Mouse (Mus musculus) embryonic facial prominence, embryonic 15.5 days (tissue): ENCODE results near the gene Cetn3. TPM values are rescaled to one million over a fixed set of nuclear protein-coding genes. Genes with fewer than 3 reads are reported as not detected.

Experiments
- ATAC-seq: fragments of 200-750 bp; cut with Nextera tagmentation; 2 replicates; pipeline ENCODE4 v1.8.0; 2017; ENCODE audit warnings: low read depth, moderate TSS enrichment; ENCODE audit not compliant: insufficient number of reproducible peaks, low FRiP score, low TSS enrichment
- H3K27ac ChIP-seq: fragments of 300-500 bp; sonication (generic); replicated peaks from 2 replicates; pipeline ENCODE4 v1.5.1; 2015; ENCODE audit warnings: mild to moderate bottlenecking, inconsistent platforms
- H3K27me3 ChIP-seq: fragments of 300-500 bp; sonication (generic); 2 replicates; pipeline ENCODE4 v1.6.1; 2015; ENCODE audit warnings: inconsistent platforms
- H3K36me3 ChIP-seq: fragments of 300-500 bp; sonication (generic); 2 replicates; pipeline ENCODE4 v1.6.1; 2015; ENCODE audit warnings: mild to moderate bottlenecking, inconsistent platforms
- H3K4me1 ChIP-seq: fragments of 300-500 bp; sonication (generic); 2 replicates; pipeline ENCODE4 v1.6.1; 2015; ENCODE audit warnings: inconsistent platforms
- H3K4me2 ChIP-seq: fragments of 300-500 bp; sonication (generic); replicated peaks from 2 replicates; pipeline ENCODE4 v1.6.1; 2015; ENCODE audit warnings: mild to moderate bottlenecking, inconsistent platforms
- H3K4me3 ChIP-seq: fragments of 300-500 bp; sonication (generic); replicated peaks from 2 replicates; pipeline ENCODE4 v1.5.1; 2015; ENCODE audit warnings: mild to moderate bottlenecking, inconsistent platforms
- H3K9ac ChIP-seq: fragments of 300-500 bp; sonication (generic); 2 replicates; pipeline ENCODE4 v1.6.1; 2015; ENCODE audit warnings: inconsistent platforms
- H3K9me3 ChIP-seq: fragments of 300-500 bp; sonication (generic); replicated peaks from 2 replicates; pipeline ENCODE4 v1.6.1; 2016; ENCODE audit warnings: inconsistent platforms
- WGBS: fragments of 180-500 bp; shearing (Covaris S2); methylation state at CpG from one replicate; pipeline ENCODE4 v1.1.7; 2015; 5-methylcytosine and 5-hydroxymethylcytosine counted together
- polyA plus RNA-seq: library from polyadenylated mRNA; unstranded; fragments of >200 nt; fragmentation: Nextera tagmentation; extraction: Ambion mirVana; gene quantifications from 2 replicates; pipeline ENCODE4 v1.2.1, GENCODE M21; 2015

The Cetn3 gene
- 200 and 205 TPM in 2 replicates for polyA plus RNA-seq

- Histone ChIP-seq H3K4me3 (peak within 1 kb of the TSS; percentile 80), H3K4me2 (peak within 1 kb of the TSS; percentile 63), H3K9ac (peak within 1 kb of the TSS; percentile 77), H3K27ac (peak within 1 kb of the TSS; percentile 100), H3K36me3 (peaks cover 7% of the 10 kb centered on the region), H3K4me1 (peaks cover 16% of the 10 kb centered on the region; the same call in 1 of the 2 replicates), H3K27me3 (no peaks in the 10 kb centered on the region), H3K9me3 (no peaks in the 10 kb centered on the region)
- WGBS, result under 1% methylated on average over 29 of the region's 29 CpGs
- peak; percentile 89 for ATAC-seq
Observed at GRCm38 (mm10) chr13:81782971-81783404, at the start of gene Cetn3. Gene Cetn3 (plus strand): TSS chr13:81783077.

- no peak for ATAC-seq
- H3K4me1 ChIP-seq, result no peaks in the 10 kb centered on the region
- H3K27ac ChIP-seq, result no peak overlapping the region
- 90% methylated on average over 5 of the region's 5 CpGs for WGBS
- no peak overlapping the region for H3K4me2 ChIP-seq
- no peaks in the 10 kb centered on the region for H3K27me3 ChIP-seq
- no peaks in the 10 kb centered on the region for H3K36me3 ChIP-seq
- no peak overlapping the region for H3K4me3 ChIP-seq
- no peaks in the 10 kb centered on the region for H3K9me3 ChIP-seq
- no peak overlapping the region for H3K9ac ChIP-seq
Observed at GRCm38 (mm10) chr13:81736606-81737005, 46.3 kb upstream of the Cetn3 start.

DNA sequence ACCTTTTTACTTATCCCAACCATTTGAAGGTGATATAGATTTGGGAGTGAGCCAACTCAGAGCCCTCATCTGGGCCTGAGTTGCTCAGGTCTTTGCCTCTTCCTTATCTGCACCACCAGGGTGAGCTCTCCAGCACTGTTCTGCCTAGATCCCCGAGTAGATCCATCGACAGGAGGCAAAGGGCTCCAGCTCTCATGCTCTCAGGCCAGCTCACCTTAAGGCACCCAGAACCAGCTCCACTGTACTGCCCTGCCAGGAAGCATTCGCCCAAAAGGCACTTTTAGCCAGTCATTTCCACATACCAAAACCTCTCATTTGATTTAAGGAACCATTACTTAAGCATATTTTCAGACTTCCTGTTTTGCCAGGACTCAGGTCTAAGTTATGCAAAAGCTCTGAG lies 42.0 kb upstream of the Cetn3 start:
- Histone ChIP-seq H3K9me3 (no peaks in the 10 kb centered on the region), H3K36me3 (no peaks in the 10 kb centered on the region), H3K27ac (no peak overlapping the region), H3K4me1 (no peaks in the 10 kb centered on the region), H3K9ac (no peak overlapping the region), H3K27me3 (no peaks in the 10 kb centered on the region), H3K4me3 (no peak overlapping the region), H3K4me2 (no peak overlapping the region)
- no peak for ATAC-seq
- WGBS, result 46% methylated on average over 3 of the region's 3 CpGs

GRCm38 (mm10) chr13:81743391-81744091 lies 39.3 kb upstream of the Cetn3 start:
- no peak for ATAC-seq
- WGBS, result 40% methylated on average over 10 of the region's 10 CpGs
- Histone ChIP-seq H3K27me3 (no peaks in the 10 kb centered on the region), H3K36me3 (no peaks in the 10 kb centered on the region), H3K27ac (no peak overlapping the region), H3K9me3 (no peaks in the 10 kb centered on the region), H3K4me1 (no peaks in the 10 kb centered on the region), H3K9ac (no peak overlapping the region), H3K4me2 (no peak overlapping the region), H3K4me3 (no peak overlapping the region)

DNA sequence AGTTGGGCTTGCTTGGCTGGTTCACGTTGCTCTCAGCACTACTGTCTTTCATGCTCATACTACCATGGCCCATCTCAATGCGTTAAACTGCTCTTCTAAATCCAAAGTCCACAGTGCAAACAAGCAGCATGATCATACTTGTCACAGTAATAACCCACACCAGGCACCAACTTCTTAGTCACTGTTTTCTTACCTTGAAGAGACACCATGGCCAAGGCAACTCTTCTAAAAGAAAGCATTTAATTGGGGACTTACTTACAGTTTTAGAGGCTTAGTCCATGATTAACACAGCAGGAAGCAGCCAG lies 38.8 kb upstream of the Cetn3 start:
- no peak overlapping the region for H3K4me3 ChIP-seq
- H3K9ac ChIP-seq, result no peak overlapping the region
- 28% methylated on average over 2 of the region's 2 CpGs for WGBS
- H3K27ac ChIP-seq, result no peak overlapping the region
- H3K27me3 ChIP-seq, result no peaks in the 10 kb centered on the region
- H3K4me1 ChIP-seq, result no peaks in the 10 kb centered on the region
- no peak overlapping the region for H3K4me2 ChIP-seq
- no peaks in the 10 kb centered on the region for H3K36me3 ChIP-seq
- H3K9me3 ChIP-seq, result no peaks in the 10 kb centered on the region
- ATAC-seq, result no peak

- no peak for ATAC-seq
- no peaks in the 10 kb centered on the region for H3K9me3 ChIP-seq
- H3K4me1 ChIP-seq, result no peaks in the 10 kb centered on the region
- H3K9ac ChIP-seq, result no peak overlapping the region
- H3K4me2 ChIP-seq, result no peak overlapping the region
- no peak overlapping the region for H3K4me3 ChIP-seq
- no peak overlapping the region for H3K27ac ChIP-seq
- H3K36me3 ChIP-seq, result no peaks in the 10 kb centered on the region
- H3K27me3 ChIP-seq, result no peaks in the 10 kb centered on the region
Observed at GRCm38 (mm10) chr13:81754878-81755277, 28.0 kb upstream of the Cetn3 start.

DNA sequence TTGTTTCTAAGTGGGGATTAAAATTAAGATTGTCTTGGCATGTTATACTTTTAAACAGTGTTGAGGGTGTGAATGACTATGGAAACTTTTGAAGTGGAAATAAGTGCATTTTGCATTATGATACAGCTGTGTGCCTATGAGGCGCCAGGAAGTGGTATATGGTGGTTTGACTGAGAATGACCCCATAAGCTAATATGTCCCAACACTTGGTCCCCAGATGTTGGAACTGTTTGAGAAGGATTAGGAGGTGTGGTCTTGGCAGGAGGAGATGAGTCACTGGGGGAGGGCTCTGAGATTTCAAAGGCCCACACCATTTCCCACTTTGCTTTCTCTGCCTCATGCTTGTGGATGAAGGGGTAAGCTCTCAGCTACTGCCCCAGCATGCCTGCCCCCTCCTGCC lies 27.6 kb upstream of the Cetn3 start:
- Histone ChIP-seq H3K9ac (no peak overlapping the region), H3K4me3 (no peak overlapping the region), H3K27me3 (no peaks in the 10 kb centered on the region), H3K4me2 (no peak overlapping the region), H3K27ac (no peak overlapping the region), H3K9me3 (no peaks in the 10 kb centered on the region), H3K36me3 (no peaks in the 10 kb centered on the region), H3K4me1 (no peaks in the 10 kb centered on the region)
- no peak for ATAC-seq
- 76% methylated on average over 1 of the region's 1 CpGs for WGBS

- Histone ChIP-seq H3K4me1 (no peaks in the 10 kb centered on the region), H3K9ac (no peak overlapping the region), H3K27me3 (no peaks in the 10 kb centered on the region), H3K4me2 (no peak overlapping the region), H3K9me3 (no peaks in the 10 kb centered on the region), H3K4me3 (no peak overlapping the region), H3K36me3 (no peaks in the 10 kb centered on the region), H3K27ac (no peak overlapping the region)
- 83% methylated on average over 5 of the region's 5 CpGs for WGBS
- ATAC-seq, result no peak
Observed at GRCm38 (mm10) chr13:81757058-81757660, 25.7 kb upstream of the Cetn3 start.

- H3K4me3 ChIP-seq, result no peak overlapping the region
- no peak overlapping the region for H3K27ac ChIP-seq
- H3K4me2 ChIP-seq, result no peak overlapping the region
- no peak overlapping the region for H3K9ac ChIP-seq
- ATAC-seq, result no peak
- H3K36me3 ChIP-seq, result no peaks in the 10 kb centered on the region
- H3K27me3 ChIP-seq, result no peaks in the 10 kb centered on the region
- H3K4me1 ChIP-seq, result no peaks in the 10 kb centered on the region
- H3K9me3 ChIP-seq, result no peaks in the 10 kb centered on the region
- WGBS, result 23% methylated on average over 3 of the region's 3 CpGs
Observed at GRCm38 (mm10) chr13:81760379-81760778, 22.5 kb upstream of the Cetn3 start.

DNA sequence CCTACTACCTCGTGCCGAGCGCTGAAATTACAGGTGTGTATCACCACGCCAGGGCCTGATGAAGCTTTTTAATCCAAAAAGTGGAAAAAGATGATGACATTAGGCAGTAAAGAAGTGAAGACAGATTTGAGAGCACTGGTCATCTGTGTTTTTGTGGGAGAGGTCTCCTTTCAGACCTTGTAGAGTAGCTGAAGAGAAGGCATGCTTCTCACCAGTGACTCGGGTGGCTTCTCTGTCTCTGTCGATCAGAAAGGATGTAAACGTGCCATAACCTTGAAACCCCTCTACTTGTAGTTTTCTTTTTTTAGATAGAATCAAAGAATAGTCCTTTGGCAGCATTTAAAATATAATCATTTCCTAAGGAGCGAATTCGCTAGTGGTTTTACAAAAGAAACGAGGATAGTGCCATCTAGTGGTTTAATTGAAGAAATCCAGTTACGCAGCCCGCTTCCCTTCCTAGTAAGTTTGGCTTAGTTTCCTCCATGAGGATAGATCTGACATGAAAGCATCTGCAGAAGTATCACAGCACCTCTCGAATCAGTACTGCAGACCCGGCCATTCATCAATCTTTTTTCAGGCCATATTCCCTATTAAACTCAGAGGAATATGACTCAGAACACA lies 21.2 kb upstream of the Cetn3 start:
- no peak for ATAC-seq

DNA sequence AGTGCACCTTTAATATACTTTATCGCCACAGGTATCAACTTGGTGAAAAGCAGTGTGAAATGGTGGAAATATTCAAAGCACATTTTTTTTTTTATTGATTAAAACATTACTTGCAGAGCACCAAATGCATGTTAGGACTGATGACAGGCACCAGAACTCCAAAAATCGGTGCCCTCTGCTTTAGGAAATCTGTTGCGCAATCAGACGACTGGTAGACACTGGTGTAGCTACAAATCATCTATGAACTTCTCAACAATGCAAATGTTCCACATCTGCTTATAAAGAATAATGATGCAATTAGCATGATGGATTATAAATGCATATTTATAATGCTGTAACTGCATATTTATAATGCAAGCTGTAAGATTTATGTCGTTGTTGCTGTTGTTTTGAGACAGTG lies 18.7 kb upstream of the Cetn3 start:
- H3K4me3 ChIP-seq, result no peak overlapping the region
- whole genome bisulfite sequencing, result 74% methylated on average over 5 of the region's 5 CpGs
- H3K4me1 ChIP-seq, result no peaks in the 10 kb centered on the region
- H3K9ac ChIP-seq, result no peak overlapping the region
- no peaks in the 10 kb centered on the region for H3K36me3 ChIP-seq
- H3K4me2 ChIP-seq, result no peak overlapping the region
- H3K27me3 ChIP-seq, result no peaks in the 10 kb centered on the region
- no peak for ATAC-seq
- H3K9me3 ChIP-seq, result no peaks in the 10 kb centered on the region
- no peak overlapping the region for H3K27ac ChIP-seq

More for the DNA sequence above, 21.2 kb upstream of the Cetn3 start:
- Histone ChIP-seq H3K4me1 (no peaks in the 10 kb centered on the region), H3K4me3 (no peak overlapping the region), H3K36me3 (no peaks in the 10 kb centered on the region), H3K4me2 (no peak overlapping the region), H3K27me3 (no peaks in the 10 kb centered on the region), H3K9ac (no peak overlapping the region), H3K9me3 (no peaks in the 10 kb centered on the region), H3K27ac (no peak overlapping the region)
- 29% methylated on average over 14 of the region's 14 CpGs for WGBS
